Mouse (Mus musculus): ENCODE measurements around the gene Pla1a.

- TF ChIP-seq GATA1 (IDR thresholded peaks at IDR 0.05; ENCODE audit: borderline replicate concordance, low read length) (no peak), FLI1 (IDR thresholded peaks at IDR 0.05; ENCODE audit: low read length) (no peak)
These were observed 37.8 kb downstream of the Pla1a start for GRCm38 (mm10) chr16:38395060-38395730.
